Mouse (Mus musculus): ENCODE data around the gene Hdlbp. TPM values are rescaled to one million over a fixed set of nuclear protein-coding genes. Genes with fewer than 3 reads are reported as not detected.
"Not testable (repeated sequence)": the region's sequence is repeated elsewhere in the genome, so short reads cannot be mapped to it uniquely, and the experiment has no call there.

Hdlbp gene
- polyA plus RNA-seq, 1 experiment from 2014 or later, result 205 TPM

- Histone ChIP-seq H3K27ac (peak overlapping the region; percentile 97), H3K36me3 (no peaks in the 10 kb centered on the region), H3K9me3 (no peaks in the 10 kb centered on the region), H3K9ac (peak overlapping the region; percentile 69), H3K4me3 (peak overlapping the region; percentile 81), H3K27me3 (no peaks in the 10 kb centered on the region), H3K4me2 (peak overlapping the region; percentile 49), H3K4me1 (peaks cover 5% of the 10 kb centered on the region; the same call in 1 of the 2 replicates)
- under 1% methylated on average over 41 of the region's 41 CpGs for WGBS
- peak; percentile 96 for ATAC-seq (ENCODE audit: insufficient number of reproducible peaks, low FRiP score, low TSS enrichment, low read depth)
These were observed 643 bp downstream of the Hdlbp start for GRCm38 (mm10) chr1:93477758-93478585.

- H3K27ac ChIP-seq, result no peak overlapping the region
- 93% methylated on average over 3 of the region's 3 CpGs for WGBS
- no peak overlapping the region for H3K9ac ChIP-seq
- H3K9me3 ChIP-seq, result no peaks in the 10 kb centered on the region
- peaks cover 5% of the 10 kb centered on the region; the same call in 1 of the 2 replicates for H3K4me1 ChIP-seq
- H3K4me2 ChIP-seq, result no peak overlapping the region
- H3K36me3 ChIP-seq, result no peaks in the 10 kb centered on the region
- H3K27me3 ChIP-seq, result no peaks in the 10 kb centered on the region
- H3K4me3 ChIP-seq, result no peak overlapping the region
- ATAC-seq (ENCODE audit: insufficient number of reproducible peaks, low FRiP score, low TSS enrichment, low read depth), result no peak
These were observed 2.9 kb downstream of the Hdlbp start for GRCm38 (mm10) chr1:93475694-93476093.

GRCm38 (mm10) chr1:93468626-93469025 lies 10.0 kb downstream of the Hdlbp start:
- Histone ChIP-seq H3K27me3 (no peaks in the 10 kb centered on the region), H3K36me3 (no peaks in the 10 kb centered on the region), H3K9ac (no peak overlapping the region), H3K4me1 (no peaks in the 10 kb centered on the region), H3K4me2 (no peak overlapping the region), H3K9me3 (no peaks in the 10 kb centered on the region), H3K4me3 (no peak overlapping the region), H3K27ac (no peak overlapping the region)
- WGBS, result 95% methylated on average over 4 of the region's 4 CpGs
- ATAC-seq (ENCODE audit: insufficient number of reproducible peaks, low FRiP score, low TSS enrichment, low read depth), result no peak

- Histone ChIP-seq H3K27ac (no peak overlapping the region), H3K4me2 (no peak overlapping the region), H3K9ac (no peak overlapping the region), H3K4me1 (no peaks in the 10 kb centered on the region), H3K27me3 (no peaks in the 10 kb centered on the region), H3K4me3 (no peak overlapping the region), H3K9me3 (no peaks in the 10 kb centered on the region), H3K36me3 (no peaks in the 10 kb centered on the region)
- ATAC-seq (ENCODE audit: insufficient number of reproducible peaks, low FRiP score, low TSS enrichment, low read depth), result no peak
These were observed 12.9 kb downstream of the Hdlbp start for GRCm38 (mm10) chr1:93465746-93466145.

GRCm38 (mm10) chr1:93465066-93465465 lies 13.5 kb downstream of the Hdlbp start:
- Histone ChIP-seq H3K9me3 (no peaks in the 10 kb centered on the region), H3K4me1 (no peaks in the 10 kb centered on the region), H3K9ac (no peak overlapping the region), H3K4me2 (no peak overlapping the region), H3K4me3 (no peak overlapping the region), H3K27me3 (no peaks in the 10 kb centered on the region), H3K36me3 (no peaks in the 10 kb centered on the region), H3K27ac (no peak overlapping the region)
- ATAC-seq (ENCODE audit: insufficient number of reproducible peaks, low FRiP score, low TSS enrichment, low read depth), result no peak

- Histone ChIP-seq H3K27ac (no peak overlapping the region), H3K4me3 (no peak overlapping the region), H3K36me3 (no peaks in the 10 kb centered on the region), H3K4me2 (no peak overlapping the region), H3K9ac (no peak overlapping the region), H3K9me3 (no peaks in the 10 kb centered on the region), H3K4me1 (no peaks in the 10 kb centered on the region), H3K27me3 (no peaks in the 10 kb centered on the region)
- ATAC-seq (ENCODE audit: insufficient number of reproducible peaks, low FRiP score, low TSS enrichment, low read depth), result no peak
- WGBS, result 45% methylated on average over 3 of the region's 3 CpGs
These were observed 19.5 kb downstream of the Hdlbp start for GRCm38 (mm10) chr1:93459101-93459500.

- Histone ChIP-seq H3K27me3 (no peaks in the 10 kb centered on the region), H3K4me3 (no peak overlapping the region), H3K9me3 (no peaks in the 10 kb centered on the region), H3K4me2 (no peak overlapping the region), H3K36me3 (no peaks in the 10 kb centered on the region), H3K27ac (no peak overlapping the region), H3K4me1 (no peaks in the 10 kb centered on the region), H3K9ac (no peak overlapping the region)
- 57% methylated on average over 1 of the region's 1 CpGs for WGBS
- no peak for ATAC-seq (ENCODE audit: insufficient number of reproducible peaks, low FRiP score, low TSS enrichment, low read depth)
These were observed 20.3 kb downstream of the Hdlbp start for GRCm38 (mm10) chr1:93458357-93458756.

GRCm38 (mm10) chr1:93453721-93454255 lies 24.8 kb downstream of the Hdlbp start:
- no peak for ATAC-seq (ENCODE audit: insufficient number of reproducible peaks, low FRiP score, low TSS enrichment, low read depth)
- H3K27ac ChIP-seq, result no peak overlapping the region
- no peaks in the 10 kb centered on the region for H3K27me3 ChIP-seq
- H3K36me3 ChIP-seq, result no peaks in the 10 kb centered on the region; the same call in 1 of the 2 replicates
- no peaks in the 10 kb centered on the region for H3K9me3 ChIP-seq
- H3K4me2 ChIP-seq, result no peak overlapping the region
- no peak overlapping the region for H3K4me3 ChIP-seq
- no peaks in the 10 kb centered on the region for H3K4me1 ChIP-seq
- H3K9ac ChIP-seq, result no peak overlapping the region

GRCm38 (mm10) chr1:93450118-93450517 lies 28.5 kb downstream of the Hdlbp start:
- H3K36me3 ChIP-seq; H3K27ac ChIP-seq; H3K4me1 ChIP-seq; ATAC-seq (ENCODE audit: insufficient number of reproducible peaks, low FRiP score, low TSS enrichment, low read depth); H3K4me2 ChIP-seq; H3K9me3 ChIP-seq; H3K27me3 ChIP-seq; H3K9ac ChIP-seq; H3K4me3 ChIP-seq: not testable (repeated sequence)
- WGBS, result 89% methylated on average over 5 of the region's 5 CpGs

GRCm38 (mm10) chr1:93445822-93446162 lies 32.8 kb downstream of the Hdlbp start:
- H3K9me3 ChIP-seq, result no peaks in the 10 kb centered on the region
- peak overlapping the region; percentile 90 for H3K9ac ChIP-seq
- H3K27ac ChIP-seq, result peak overlapping the region; percentile 97
- no peaks in the 10 kb centered on the region for H3K27me3 ChIP-seq
- peak overlapping the region; percentile 57 for H3K4me2 ChIP-seq
- no peak; the same call in none of the 2 replicates for ATAC-seq (ENCODE audit: insufficient number of reproducible peaks, low FRiP score, low TSS enrichment, low read depth)
- peak overlapping the region; percentile 93 for H3K4me3 ChIP-seq
- H3K4me1 ChIP-seq, result peaks cover 27% of the 10 kb centered on the region
- H3K36me3 ChIP-seq, result peaks cover 15% of the 10 kb centered on the region
- WGBS, result 14% methylated on average over 3 of the region's 3 CpGs

- peaks cover 27% of the 10 kb centered on the region for H3K4me1 ChIP-seq
- WGBS, result under 1% methylated on average over 70 of the region's 84 CpGs
- H3K27ac ChIP-seq, result peak overlapping the region; percentile 97
- peaks cover 20% of the 10 kb centered on the region for H3K36me3 ChIP-seq
- H3K9me3 ChIP-seq, result no peaks in the 10 kb centered on the region
- peak; percentile 89 for ATAC-seq (ENCODE audit: insufficient number of reproducible peaks, low FRiP score, low TSS enrichment, low read depth)
- H3K4me3 ChIP-seq, result peak overlapping the region; percentile 93
- H3K27me3 ChIP-seq, result no peaks in the 10 kb centered on the region
- peak overlapping the region; percentile 90 for H3K9ac ChIP-seq
- H3K4me2 ChIP-seq, result peak overlapping the region; percentile 57
These were observed 33.3 kb downstream of the Hdlbp start for GRCm38 (mm10) chr1:93445111-93445821.
